Mouse (Mus musculus): Measurements from ENCODE around the gene Capzb. TPM values are rescaled to one million over a fixed set of nuclear protein-coding genes. Genes with fewer than 3 reads are reported as not detected.

Gene Capzb
- total RNA-seq, 1 experiment from 2014 or later = 96.1 TPM

Other genes with a start within 250 kb of the Capzb start
- not detected in 2 replicates for gene Rnf186, start 225.8 kb upstream of the Capzb start, total RNA-seq (2017)
- 14.0 and 22.8 TPM in 2 replicates for gene Tmco4, start 220.0 kb upstream of the Capzb start, total RNA-seq (2017)
- not detected in 2 replicates for gene Htr6, start 117.3 kb upstream of the Capzb start, total RNA-seq (2017)
- gene Nbl1, start 99.9 kb upstream of the Capzb start, total RNA-seq (2017) = 0.45 TPM in 1 of 2 replicates, not detected in the other
- gene Minos1, start 61.8 kb upstream of the Capzb start, total RNA-seq (2017) = 93.3 and 143 TPM in 2 replicates
- gene Pqlc2, start 117.8 kb downstream of the Capzb start, total RNA-seq (2017) = 0.94 TPM in 1 of 2 replicates, not detected in the other
- 7.9 and 16.1 TPM in 2 replicates for gene Akr7a5, start 117.8 kb downstream of the Capzb start, total RNA-seq (2017)
- 47.8 and 56.2 TPM in 2 replicates for gene Mrto4, start 159.7 kb downstream of the Capzb start, total RNA-seq (2017)
- gene Emc1, start 159.7 kb downstream of the Capzb start, total RNA-seq (2017) = 31.6 and 35.0 TPM in 2 replicates
- gene Ubr4, start 159.7 kb downstream of the Capzb start, total RNA-seq (2017) = 72.9 and 77.5 TPM in 2 replicates

All from hematopoietic stem cell, adult 5-6 weeks (primary cell).